Mouse (Mus musculus): Measurements from ENCODE around the gene Tsen54. TPM values are rescaled to one million over a fixed set of nuclear protein-coding genes. Genes with fewer than 3 reads are reported as not detected.

The Tsen54 gene
- polyA plus RNA-seq, 1 experiment from 2014 or later: 41.7 TPM

- Histone ChIP-seq H3K4me3 (peak overlapping the region; percentile 27), H3K27me3 (ENCODE audit: insufficient read depth, poor library complexity, severe bottlenecking) (no peaks in the 10 kb centered on the region), H3K27ac (peak overlapping the region; percentile 90), H3K4me1 (peaks cover 74% of the 10 kb centered on the region), H3K36me3 (peaks cover 37% of the 10 kb centered on the region), H3K9me3 (no peaks in the 10 kb centered on the region)
- 23% methylated on average over 20 of the region's 20 CpGs for WGBS
- no peak for DNase-seq (ENCODE audit: low spot score)
Observed at GRCm38 (mm10) chr11:115780141-115781070, 34.1 kb upstream of the Tsen54 start.

- H3K27me3 ChIP-seq (ENCODE audit: insufficient read depth, poor library complexity, severe bottlenecking): no peaks in the 10 kb centered on the region
- DNase-seq (ENCODE audit: low spot score): no peak
- peaks cover 75% of the 10 kb centered on the region for H3K36me3 ChIP-seq
- peaks cover 35% of the 10 kb centered on the region for H3K4me1 ChIP-seq
- no peaks in the 10 kb centered on the region for H3K9me3 ChIP-seq
- no peak overlapping the region for H3K27ac ChIP-seq
- 75% methylated on average over 6 of the region's 6 CpGs for WGBS
- H3K4me3 ChIP-seq: no peak overlapping the region
Observed at GRCm38 (mm10) chr11:115786473-115786872, 28.1 kb upstream of the Tsen54 start.

- Histone ChIP-seq H3K27me3 (ENCODE audit: insufficient read depth, poor library complexity, severe bottlenecking) (no peaks in the 10 kb centered on the region), H3K4me1 (peaks cover 22% of the 10 kb centered on the region), H3K9me3 (no peaks in the 10 kb centered on the region), H3K27ac (no peak overlapping the region), H3K36me3 (peaks cover 96% of the 10 kb centered on the region), H3K4me3 (no peak overlapping the region)
- 96% methylated on average over 7 of the region's 7 CpGs for WGBS
- no peak for DNase-seq (ENCODE audit: low spot score)
Observed at GRCm38 (mm10) chr11:115789787-115790186, 24.7 kb upstream of the Tsen54 start.

GRCm38 (mm10) chr11:115791919-115792318 is 22.6 kb upstream of the Tsen54 start:
- no peaks in the 10 kb centered on the region for H3K27me3 ChIP-seq (ENCODE audit: insufficient read depth, poor library complexity, severe bottlenecking)
- H3K36me3 ChIP-seq: peaks cover 97% of the 10 kb centered on the region
- 95% methylated on average over 16 of the region's 16 CpGs for WGBS
- peaks cover 2% of the 10 kb centered on the region; the same call in 1 of the 2 replicates for H3K4me1 ChIP-seq
- H3K9me3 ChIP-seq: no peaks in the 10 kb centered on the region
- DNase-seq (ENCODE audit: low spot score): no peak
- no peak overlapping the region for H3K27ac ChIP-seq
- no peak overlapping the region for H3K4me3 ChIP-seq

- 82% methylated on average over 14 of the region's 14 CpGs for WGBS
- peaks cover 97% of the 10 kb centered on the region for H3K36me3 ChIP-seq
- H3K27ac ChIP-seq: no peak overlapping the region
- no peaks in the 10 kb centered on the region for H3K9me3 ChIP-seq
- H3K4me1 ChIP-seq: no peaks in the 10 kb centered on the region; the same call in 1 of the 2 replicates
- no peak for DNase-seq (ENCODE audit: low spot score)
- H3K4me3 ChIP-seq: no peak overlapping the region
- H3K27me3 ChIP-seq (ENCODE audit: insufficient read depth, poor library complexity, severe bottlenecking): no peaks in the 10 kb centered on the region
Observed at GRCm38 (mm10) chr11:115792353-115792752, 22.2 kb upstream of the Tsen54 start.

GRCm38 (mm10) chr11:115796898-115797297 is 17.6 kb upstream of the Tsen54 start:
- Histone ChIP-seq H3K27ac (no peak overlapping the region), H3K36me3 (peaks cover 100% of the 10 kb centered on the region), H3K4me3 (no peak overlapping the region), H3K9me3 (no peaks in the 10 kb centered on the region), H3K4me1 (peaks cover 8% of the 10 kb centered on the region; the same call in 1 of the 2 replicates), H3K27me3 (ENCODE audit: insufficient read depth, poor library complexity, severe bottlenecking) (no peaks in the 10 kb centered on the region)
- WGBS: 82% methylated on average over 15 of the region's 15 CpGs
- DNase-seq (ENCODE audit: low spot score): no peak

GRCm38 (mm10) chr11:115797665-115798064 is 16.9 kb upstream of the Tsen54 start:
- Histone ChIP-seq H3K4me1 (peaks cover 8% of the 10 kb centered on the region; the same call in 1 of the 2 replicates), H3K4me3 (no peak overlapping the region), H3K36me3 (peaks cover 100% of the 10 kb centered on the region), H3K27ac (no peak overlapping the region), H3K27me3 (ENCODE audit: insufficient read depth, poor library complexity, severe bottlenecking) (no peaks in the 10 kb centered on the region), H3K9me3 (no peaks in the 10 kb centered on the region)
- WGBS: 82% methylated on average over 9 of the region's 9 CpGs
- DNase-seq (ENCODE audit: low spot score): no peak

- 92% methylated on average over 18 of the region's 18 CpGs for WGBS
- Histone ChIP-seq H3K27me3 (ENCODE audit: insufficient read depth, poor library complexity, severe bottlenecking) (no peaks in the 10 kb centered on the region), H3K4me1 (peaks cover 13% of the 10 kb centered on the region; the same call in 1 of the 2 replicates), H3K36me3 (peaks cover 97% of the 10 kb centered on the region), H3K9me3 (no peaks in the 10 kb centered on the region), H3K27ac (no peak overlapping the region), H3K4me3 (no peak overlapping the region)
- no peak for DNase-seq (ENCODE audit: low spot score)
Observed at GRCm38 (mm10) chr11:115800981-115801380, 13.5 kb upstream of the Tsen54 start.

GRCm38 (mm10) chr11:115803072-115803709 is 11.3 kb upstream of the Tsen54 start:
- no peaks in the 10 kb centered on the region for H3K27me3 ChIP-seq (ENCODE audit: insufficient read depth, poor library complexity, severe bottlenecking)
- H3K36me3 ChIP-seq: peaks cover 97% of the 10 kb centered on the region
- peaks cover 26% of the 10 kb centered on the region for H3K4me1 ChIP-seq
- H3K9me3 ChIP-seq: no peaks in the 10 kb centered on the region
- no peak for DNase-seq (ENCODE audit: low spot score)
- H3K4me3 ChIP-seq: no peak overlapping the region
- 91% methylated on average over 24 of the region's 24 CpGs for WGBS
- no peak overlapping the region for H3K27ac ChIP-seq

- no peaks in the 10 kb centered on the region for H3K27me3 ChIP-seq (ENCODE audit: insufficient read depth, poor library complexity, severe bottlenecking)
- H3K27ac ChIP-seq: peak overlapping the region; percentile 52; the same call in 1 of the 2 replicates
- H3K4me3 ChIP-seq: no peak overlapping the region
- 82% methylated on average over 7 of the region's 7 CpGs for WGBS
- peak; percentile 91 for DNase-seq (ENCODE audit: low spot score)
- peaks cover 40% of the 10 kb centered on the region for H3K4me1 ChIP-seq
- peaks cover 95% of the 10 kb centered on the region for H3K36me3 ChIP-seq
- H3K9me3 ChIP-seq: no peaks in the 10 kb centered on the region
Observed at GRCm38 (mm10) chr11:115805005-115805404, 9.5 kb upstream of the Tsen54 start.

- Histone ChIP-seq H3K36me3 (peaks cover 95% of the 10 kb centered on the region), H3K27ac (peak overlapping the region; percentile 60; the same call in 1 of the 2 replicates), H3K9me3 (no peaks in the 10 kb centered on the region), H3K4me3 (no peak overlapping the region), H3K27me3 (ENCODE audit: insufficient read depth, poor library complexity, severe bottlenecking) (no peaks in the 10 kb centered on the region), H3K4me1 (peaks cover 51% of the 10 kb centered on the region)
- WGBS: 94% methylated on average over 10 of the region's 10 CpGs
- DNase-seq (ENCODE audit: low spot score): no peak
Observed at GRCm38 (mm10) chr11:115806154-115806553, 8.4 kb upstream of the Tsen54 start.

GRCm38 (mm10) chr11:115807306-115807705 is 7.2 kb upstream of the Tsen54 start:
- Histone ChIP-seq H3K27ac (peak overlapping the region; percentile 44; the same call in 1 of the 2 replicates), H3K9me3 (no peaks in the 10 kb centered on the region), H3K27me3 (ENCODE audit: insufficient read depth, poor library complexity, severe bottlenecking) (no peaks in the 10 kb centered on the region), H3K4me3 (no peak overlapping the region), H3K36me3 (peaks cover 94% of the 10 kb centered on the region), H3K4me1 (peaks cover 63% of the 10 kb centered on the region)
- no peak for DNase-seq (ENCODE audit: low spot score)
- 80% methylated on average over 6 of the region's 6 CpGs for WGBS

- peak overlapping the region; percentile 86 for H3K27ac ChIP-seq
- 87% methylated on average over 11 of the region's 11 CpGs for WGBS
- H3K4me3 ChIP-seq: no peak overlapping the region; the same call in 1 of the 2 replicates
- no peaks in the 10 kb centered on the region for H3K9me3 ChIP-seq
- no peak for DNase-seq (ENCODE audit: low spot score)
- H3K36me3 ChIP-seq: peaks cover 88% of the 10 kb centered on the region
- no peaks in the 10 kb centered on the region for H3K27me3 ChIP-seq (ENCODE audit: insufficient read depth, poor library complexity, severe bottlenecking)
- peaks cover 70% of the 10 kb centered on the region for H3K4me1 ChIP-seq
Observed at GRCm38 (mm10) chr11:115807971-115808370, 6.6 kb upstream of the Tsen54 start.

Data from heart, embryonic 10.5 days (tissue).